Mouse (Mus musculus): ENCODE data around the gene Pdcl2. TPM values are rescaled to one million over a fixed set of nuclear protein-coding genes. Genes with fewer than 3 reads are reported as not detected.

The Pdcl2 gene
- not detected in 2 replicates for polyA plus RNA-seq (2012; rRNA removed)

DNA sequence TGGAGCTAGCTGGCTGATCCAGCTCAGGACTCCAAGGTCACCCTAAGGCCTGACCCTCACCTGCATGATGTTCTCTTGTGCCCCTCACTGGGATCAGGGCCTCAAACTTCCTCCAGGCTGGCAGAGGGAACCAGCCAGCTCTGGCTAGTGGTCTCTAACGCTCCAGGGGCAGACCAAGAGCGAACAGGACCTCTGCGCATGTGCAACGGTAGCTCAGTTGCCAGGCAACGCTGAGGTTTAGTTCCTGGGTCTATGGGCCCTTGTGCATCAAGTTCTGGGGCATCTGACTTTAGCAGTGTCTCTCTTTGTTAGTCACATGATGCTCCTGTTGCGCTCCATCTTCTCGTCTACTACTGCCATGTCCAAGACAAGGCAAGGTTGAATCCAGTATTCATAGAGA lies at the start of gene Pdcl2:
Gene Pdcl2 (minus strand): TSS at position 204 of the 400 bp plus-strand sequence.
- no peak for DNase-seq (ENCODE audit: extremely low spot score in 1 of 2, low spot score in 1 of 2)

DNA sequence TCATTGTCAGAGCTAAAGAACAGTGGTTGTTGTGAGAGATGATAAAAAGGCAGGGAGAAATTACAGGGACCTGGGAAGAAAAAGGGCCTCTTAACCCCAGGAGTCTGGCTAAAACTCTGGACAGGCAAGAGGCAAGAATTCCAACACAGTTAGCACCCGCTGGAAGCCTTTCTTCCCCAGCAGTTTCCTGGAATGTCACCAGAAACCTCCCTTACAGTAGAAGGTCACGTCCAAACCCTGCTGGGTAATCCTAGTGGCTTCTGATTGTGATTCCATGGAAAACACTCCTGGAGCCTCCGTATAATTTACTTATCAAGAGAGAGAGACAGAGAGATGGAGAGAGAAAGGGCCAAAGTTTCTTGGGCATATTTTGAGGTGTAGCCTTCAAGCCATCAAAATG lies 48.3 kb upstream of the Pdcl2 start:
- no peak for DNase-seq (ENCODE audit: extremely low spot score in 1 of 2, low spot score in 1 of 2)

DNA sequence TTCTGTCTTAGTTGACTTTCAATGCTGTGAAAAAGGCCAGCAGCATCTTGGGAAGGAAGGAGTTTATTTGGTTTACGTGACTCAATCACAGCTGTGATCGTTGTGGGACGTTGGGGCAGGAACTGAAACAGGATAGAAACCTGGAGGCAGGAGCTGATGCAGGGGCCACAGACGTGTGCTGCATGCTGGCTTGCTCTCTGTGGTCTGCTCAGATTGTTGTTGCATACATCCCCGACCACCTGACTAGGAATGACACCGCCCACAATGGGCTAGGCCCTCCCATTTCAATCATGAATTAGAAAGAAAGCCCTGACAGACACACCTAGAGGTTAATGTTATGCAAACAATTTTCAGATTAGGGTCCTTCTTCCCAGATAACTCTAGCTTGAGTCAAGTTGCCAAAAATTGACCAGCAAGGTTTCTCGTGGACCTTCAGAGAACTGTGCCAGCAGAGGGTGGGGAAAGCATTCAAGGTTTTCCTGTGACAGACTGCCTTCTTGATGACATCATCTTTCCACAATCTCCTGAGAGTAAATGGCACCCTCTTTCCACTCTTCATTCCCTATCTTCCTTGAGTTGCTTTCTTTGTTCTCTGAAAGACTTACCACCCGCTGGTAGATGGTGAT lies 38.4 kb upstream of the Pdcl2 start:
- no peak for DNase-seq (ENCODE audit: extremely low spot score in 1 of 2, low spot score in 1 of 2)

DNA sequence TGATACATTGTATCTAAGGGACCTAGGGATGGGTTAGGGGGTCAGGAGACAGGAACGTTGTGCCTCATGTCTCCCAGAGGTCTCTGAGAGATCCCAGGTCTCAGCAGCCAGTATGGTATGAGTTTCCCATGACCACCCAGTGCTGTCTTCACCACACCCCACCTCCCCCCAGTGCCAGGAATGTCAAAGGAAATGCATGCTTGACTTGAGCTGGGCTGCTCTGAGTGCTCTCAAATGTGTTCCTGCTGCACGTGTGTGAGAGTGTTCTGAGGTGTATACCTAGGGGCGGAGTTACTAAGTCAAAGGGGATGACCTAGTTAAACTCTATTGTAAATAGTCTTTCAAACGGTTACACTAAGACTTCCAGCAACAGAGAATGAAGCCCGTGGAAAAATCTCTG lies 34.5 kb upstream of the Pdcl2 start:
- DNase-seq (ENCODE audit: extremely low spot score in 1 of 2, low spot score in 1 of 2), result no peak

DNA sequence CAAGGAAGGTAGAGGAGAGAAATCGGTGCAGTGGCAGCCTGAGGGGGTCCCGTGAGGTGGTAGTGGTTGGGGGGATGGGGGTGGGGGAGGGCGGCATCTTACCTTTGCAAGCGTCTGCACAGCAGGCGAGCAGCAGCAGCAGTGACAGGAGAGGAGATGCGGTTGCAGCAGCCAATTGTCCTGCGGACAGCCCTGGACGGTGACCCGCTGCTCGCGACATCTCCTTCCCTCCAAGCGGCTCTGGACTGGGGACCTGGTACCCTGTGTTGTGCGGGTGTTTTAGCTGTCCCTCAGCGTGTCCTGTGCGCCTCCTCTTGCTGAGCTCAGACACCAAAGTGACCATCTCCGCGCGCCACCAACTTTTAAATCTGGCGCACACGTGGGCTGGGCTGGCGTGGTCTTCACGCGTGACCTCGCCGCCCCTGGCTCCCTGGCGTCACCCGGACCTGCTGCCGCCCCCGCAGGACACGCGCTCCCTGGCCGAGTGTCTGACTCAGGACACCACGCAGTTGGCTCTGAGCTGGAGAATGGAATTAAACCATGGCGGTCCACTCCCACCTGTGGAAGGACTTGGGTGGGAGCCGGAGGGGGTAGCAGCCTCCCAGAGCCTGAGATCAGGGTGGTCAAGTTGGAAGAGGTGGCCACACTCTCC lies 32.6 kb upstream of the Pdcl2 start, which contains the start of gene Nmu:
Gene Nmu (minus strand): TSS at position 336 of the 652 bp plus-strand sequence.
- DNase-seq (ENCODE audit: extremely low spot score in 1 of 2, low spot score in 1 of 2), result no peak

DNA sequence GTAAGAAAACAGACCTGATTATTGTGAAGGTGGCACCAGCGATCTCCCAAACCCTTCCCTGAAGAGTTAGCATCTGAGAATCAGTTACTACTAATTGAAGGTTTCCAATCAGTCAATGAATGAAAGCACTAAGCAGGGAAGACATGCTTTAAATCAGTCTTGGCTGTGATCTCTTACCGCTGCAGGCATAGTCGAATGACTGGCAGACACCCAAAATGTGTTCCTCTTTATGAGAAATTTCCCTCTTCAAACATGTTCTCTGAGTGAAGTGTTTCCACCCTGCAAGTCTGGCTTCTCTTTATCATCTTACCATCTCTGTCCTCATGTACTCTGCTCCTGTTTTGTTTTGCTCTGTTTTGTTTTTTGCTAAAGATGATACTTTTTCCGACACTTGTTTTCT lies 29.8 kb upstream of the Pdcl2 start:
- peak in 1 of 2 experiments; percentile 23 for DNase-seq (ENCODE audit: extremely low spot score in 1 of 2, low spot score in 1 of 2)

DNA sequence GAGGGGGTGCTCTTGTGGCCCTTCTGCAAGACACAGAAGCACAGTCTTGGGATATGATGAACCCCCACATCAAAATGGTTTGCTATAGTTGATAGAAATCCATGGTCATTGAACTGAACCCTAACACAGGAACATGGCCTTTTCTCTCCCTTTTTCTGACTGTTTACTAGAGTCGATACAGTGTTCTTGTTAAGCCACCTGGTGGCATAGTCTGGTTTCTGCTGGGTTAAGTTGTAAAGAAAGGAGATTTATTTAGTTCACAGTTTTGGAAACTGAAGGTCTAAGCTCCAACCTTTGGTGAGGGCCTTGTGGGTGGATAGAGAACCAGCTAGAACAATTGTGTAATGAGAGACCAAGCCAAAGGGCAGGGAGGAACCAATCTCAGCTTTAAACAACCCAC lies 29.1 kb upstream of the Pdcl2 start:
- no peak for DNase-seq (ENCODE audit: extremely low spot score in 1 of 2, low spot score in 1 of 2)

DNA sequence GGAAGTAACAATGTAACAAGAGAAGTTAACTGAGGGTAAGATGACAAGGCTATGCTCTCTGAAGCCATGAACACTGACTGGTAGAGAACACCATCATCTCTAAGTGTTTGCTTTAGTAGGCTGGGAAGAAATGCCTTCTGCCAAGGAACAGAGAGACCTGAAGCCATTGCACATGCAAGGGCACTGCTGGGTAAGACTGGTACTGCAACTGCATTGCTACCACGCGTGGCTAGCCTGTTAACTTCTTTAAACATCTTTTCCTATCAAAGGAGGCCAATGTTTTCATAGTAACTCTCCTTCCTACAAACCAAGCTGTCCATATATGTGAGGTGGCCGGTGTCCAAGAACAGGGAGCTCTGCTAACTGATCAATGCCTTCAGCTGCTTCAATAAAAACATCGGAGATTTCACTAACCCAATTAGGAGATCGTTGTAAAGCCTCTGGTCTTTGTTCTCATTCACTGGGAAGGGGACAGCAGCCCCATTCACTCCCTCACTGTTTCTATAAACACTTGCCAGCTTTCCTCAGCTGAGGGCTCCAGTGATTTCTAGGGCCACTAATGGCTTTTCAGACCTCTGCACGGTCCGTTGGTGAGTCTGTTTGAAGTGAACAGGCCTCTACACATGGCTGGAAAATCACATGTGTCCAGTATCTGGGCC lies 21.1 kb upstream of the Pdcl2 start:
- DNase-seq (ENCODE audit: extremely low spot score in 1 of 2, low spot score in 1 of 2), result no peak

DNA sequence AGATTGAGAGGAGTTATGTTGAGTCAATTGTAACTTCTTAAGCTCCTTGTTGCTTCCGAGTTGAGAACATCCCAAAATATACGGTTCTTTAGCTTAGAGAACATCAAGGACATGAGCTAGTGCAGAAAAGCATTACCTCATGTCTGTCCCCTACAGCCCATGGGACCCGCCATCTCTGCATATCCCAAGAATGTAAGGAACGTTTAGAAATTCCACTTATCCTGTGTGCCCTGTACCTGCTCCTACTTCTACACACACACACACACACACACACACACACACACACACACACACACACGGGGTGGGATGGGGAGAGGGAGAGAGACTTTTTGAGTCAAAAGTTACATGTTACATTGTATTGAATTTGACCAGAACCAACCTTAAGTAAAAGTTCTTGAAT lies 20.6 kb upstream of the Pdcl2 start:
- DNase-seq (ENCODE audit: extremely low spot score in 1 of 2, low spot score in 1 of 2), result no peak

DNA sequence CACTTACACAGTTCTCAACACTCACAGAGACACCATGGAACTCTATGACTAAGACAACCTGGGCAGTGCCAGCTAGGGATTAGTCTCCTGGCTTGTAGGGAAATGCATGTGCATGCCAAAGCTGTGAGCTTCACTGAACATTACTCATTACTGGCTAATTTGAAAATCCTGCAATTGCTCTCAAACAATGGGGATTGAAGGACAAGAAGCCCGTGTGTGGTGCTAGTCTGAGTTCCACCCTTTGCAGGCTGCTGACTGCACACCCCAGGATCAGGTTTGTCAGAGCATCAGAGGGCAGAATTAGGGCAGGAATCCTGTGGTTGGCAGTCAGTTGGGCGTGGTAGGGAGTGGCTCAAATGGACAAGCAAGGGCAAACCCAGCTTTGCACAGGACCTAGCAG lies 15.2 kb upstream of the Pdcl2 start:
- peak; percentile 15 to 28 for DNase-seq (ENCODE audit: extremely low spot score in 1 of 2, low spot score in 1 of 2)

DNA sequence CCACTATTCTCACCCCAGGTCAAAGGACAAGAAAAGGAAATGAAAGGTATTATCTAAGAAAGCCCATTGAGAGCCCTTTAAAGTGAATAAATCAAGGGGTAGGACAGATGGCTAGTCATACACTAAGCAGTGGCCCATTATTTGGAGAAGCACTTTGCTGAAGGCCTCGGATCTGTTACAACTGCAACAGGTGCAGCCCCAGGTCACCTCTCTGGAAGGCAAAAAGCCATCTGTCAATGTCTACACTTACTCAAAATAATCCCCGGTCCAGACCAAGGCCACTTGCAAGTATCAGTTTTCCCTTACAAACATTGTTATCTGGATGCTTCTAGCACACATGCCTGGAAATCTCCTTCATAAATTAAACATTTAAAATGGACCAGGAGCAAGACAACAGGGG lies 10.0 kb upstream of the Pdcl2 start:
- DNase-seq (ENCODE audit: extremely low spot score in 1 of 2, low spot score in 1 of 2), result no peak

DNA sequence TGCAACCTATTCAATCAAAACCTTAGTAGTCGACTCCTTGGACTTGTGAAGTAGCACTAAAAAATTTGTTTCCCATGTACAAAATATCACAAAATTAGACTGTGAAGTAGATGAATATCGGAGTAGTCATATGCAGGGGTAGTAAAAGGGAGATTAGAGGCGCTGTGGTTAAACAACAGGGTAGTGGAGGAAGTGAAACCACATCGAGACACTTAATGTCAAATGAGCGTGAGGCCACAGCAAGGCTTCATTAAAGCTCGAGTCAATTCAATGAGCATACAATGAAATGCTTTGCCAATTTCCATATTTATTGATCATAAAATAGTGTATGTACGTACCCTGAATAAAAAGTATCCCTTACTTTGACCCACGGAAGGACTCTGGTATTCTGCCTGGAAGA lies 6.1 kb upstream of the Pdcl2 start:
- no peak for DNase-seq (ENCODE audit: extremely low spot score in 1 of 2, low spot score in 1 of 2)

DNA sequence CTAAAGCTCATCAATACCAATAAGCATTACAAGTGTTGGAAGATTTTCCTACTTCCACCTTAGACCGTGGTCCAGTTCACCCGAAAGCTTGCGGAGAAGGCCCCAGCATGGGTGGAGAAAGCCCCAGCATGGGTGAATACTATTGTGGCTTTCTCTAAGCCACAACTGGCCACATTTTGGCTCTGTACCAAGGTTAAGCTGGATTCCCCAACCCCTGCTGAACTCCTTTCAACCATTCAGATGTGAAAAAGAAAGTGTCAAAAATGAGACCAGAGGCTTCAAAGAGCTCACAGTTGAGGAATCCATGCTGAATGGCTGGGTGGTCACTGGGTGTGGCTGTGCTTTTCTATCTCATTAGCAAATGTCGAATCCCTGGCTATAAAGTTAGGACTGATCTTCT lies 2.9 kb upstream of the Pdcl2 start:
- DNase-seq (ENCODE audit: extremely low spot score in 1 of 2, low spot score in 1 of 2), result no peak

DNA sequence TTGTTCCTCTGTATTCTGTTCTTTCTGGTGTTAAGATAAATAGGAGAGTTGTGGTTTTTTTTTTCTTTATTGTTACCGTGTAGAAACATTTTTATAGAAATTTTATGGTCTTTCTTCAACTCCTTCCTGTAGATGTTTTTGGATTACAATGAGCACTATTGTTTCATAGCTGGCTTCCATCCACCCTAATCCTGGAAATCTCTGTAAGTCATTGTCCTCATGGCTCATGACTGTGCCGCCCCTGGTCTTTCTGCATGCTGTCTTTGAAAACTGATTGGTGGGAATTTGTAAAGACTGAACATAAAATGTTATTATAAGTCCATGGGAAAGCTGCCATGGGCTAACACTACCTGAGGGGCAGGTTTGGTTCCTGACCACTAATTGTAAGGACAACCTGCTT lies 3.7 kb downstream of the Pdcl2 start:
- DNase-seq (ENCODE audit: extremely low spot score in 1 of 2, low spot score in 1 of 2), result no peak

DNA sequence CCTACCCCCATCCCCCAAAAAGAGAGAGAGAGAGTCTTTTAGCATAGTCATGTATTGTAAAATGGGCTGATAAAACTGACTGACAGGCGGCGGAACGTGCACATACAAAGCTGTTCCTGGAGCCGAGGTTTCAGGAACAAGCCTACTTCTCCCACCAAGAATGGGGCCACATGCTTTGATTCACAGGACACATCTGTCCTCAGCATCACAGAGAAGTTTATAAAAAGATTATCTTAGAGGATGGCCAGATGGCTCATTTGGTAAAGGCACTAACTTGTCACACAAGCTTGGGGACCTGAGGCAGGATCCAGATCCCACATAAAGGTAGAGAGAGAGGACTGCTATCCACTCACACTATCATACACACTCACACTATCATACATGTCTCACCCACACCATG lies 5.8 kb downstream of the Pdcl2 start:
- DNase-seq (ENCODE audit: extremely low spot score in 1 of 2, low spot score in 1 of 2), result peak in 1 of 2 experiments; percentile 15

DNA sequence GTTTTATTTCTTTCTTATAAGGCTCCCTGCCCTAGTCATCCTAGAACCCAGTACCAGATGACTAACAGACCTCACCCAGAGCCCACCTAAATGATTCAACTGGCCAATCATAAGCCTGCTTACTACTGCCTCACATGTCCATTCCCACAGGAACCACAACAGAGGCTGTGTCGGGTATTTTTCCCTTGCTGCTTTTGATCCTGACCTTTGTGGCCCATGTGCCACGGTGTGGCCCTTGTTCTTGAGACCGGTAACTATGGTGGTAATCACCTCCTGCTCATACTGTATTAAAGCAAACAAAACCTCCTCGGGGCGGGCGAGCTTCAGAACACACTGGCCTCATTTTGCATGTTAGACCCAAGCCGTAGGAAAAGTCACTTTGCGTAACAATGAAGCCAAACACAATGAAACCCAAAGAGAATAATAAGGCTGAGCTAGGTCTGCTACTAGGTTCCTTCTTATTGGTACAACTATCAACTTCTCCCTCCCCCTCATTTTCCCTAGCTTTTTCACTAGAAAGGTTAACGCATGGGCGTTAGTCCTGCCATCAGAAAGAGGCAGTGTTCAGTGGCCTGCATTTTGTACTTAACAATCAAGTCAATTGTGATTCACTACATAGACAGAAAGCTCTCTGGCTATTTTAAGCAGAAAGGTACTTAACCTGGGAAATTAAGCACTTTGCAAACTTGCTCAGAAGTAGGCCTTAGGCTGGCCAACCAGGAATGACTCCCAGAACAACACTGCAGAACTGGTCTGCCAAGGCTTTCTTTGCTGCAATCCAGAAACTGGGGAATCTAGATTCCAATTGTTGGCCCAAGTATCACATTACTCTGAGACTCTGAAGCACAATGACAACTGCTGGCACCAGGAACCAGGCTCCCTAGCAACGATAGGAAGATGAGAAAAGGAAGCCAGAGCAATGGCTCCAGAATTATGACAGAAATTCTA lies 9.4 kb downstream of the Pdcl2 start:
- DNase-seq (ENCODE audit: extremely low spot score in 1 of 2, low spot score in 1 of 2), result peak in 1 of 2 experiments; percentile 15

DNA sequence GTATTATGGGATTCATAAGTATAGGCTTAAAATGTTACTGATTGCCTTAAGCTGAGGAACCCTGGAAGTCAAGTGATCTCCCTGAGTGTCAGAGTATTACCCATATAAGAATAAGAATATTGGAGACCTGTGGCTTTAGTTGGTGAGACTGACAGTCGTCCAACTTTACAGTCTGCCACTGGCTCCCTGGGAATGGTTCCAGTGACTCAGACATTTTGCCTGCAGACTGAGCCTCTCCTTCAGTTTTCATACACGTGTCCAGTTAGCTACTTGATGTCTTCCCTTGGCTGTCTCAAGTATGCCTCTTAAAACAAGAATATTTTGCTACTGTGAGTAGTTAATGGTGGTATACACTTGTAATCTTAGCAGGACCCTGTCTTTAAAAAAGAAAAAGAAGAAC lies 22.8 kb downstream of the Pdcl2 start:
- no peak for DNase-seq (ENCODE audit: extremely low spot score in 1 of 2, low spot score in 1 of 2)

DNA sequence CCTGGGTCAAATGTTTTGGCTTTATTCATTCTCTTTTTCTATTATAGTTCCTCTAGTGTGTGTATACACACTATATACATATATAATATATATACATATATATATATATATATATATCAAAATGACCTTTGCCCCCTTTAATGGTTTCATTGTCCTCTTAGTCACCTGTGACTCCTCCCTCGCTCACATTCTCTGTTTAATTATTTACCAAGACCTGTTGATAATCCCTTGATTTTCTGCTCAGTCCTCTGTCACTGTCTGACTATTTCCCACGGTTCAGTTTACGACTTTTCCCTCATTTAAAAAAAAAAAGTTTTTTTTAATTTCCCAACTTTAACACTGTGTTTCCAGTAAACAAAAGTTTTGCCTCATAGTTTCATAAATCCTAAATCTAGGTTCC lies 24.7 kb downstream of the Pdcl2 start:
- DNase-seq (ENCODE audit: extremely low spot score in 1 of 2, low spot score in 1 of 2), result no peak

DNA sequence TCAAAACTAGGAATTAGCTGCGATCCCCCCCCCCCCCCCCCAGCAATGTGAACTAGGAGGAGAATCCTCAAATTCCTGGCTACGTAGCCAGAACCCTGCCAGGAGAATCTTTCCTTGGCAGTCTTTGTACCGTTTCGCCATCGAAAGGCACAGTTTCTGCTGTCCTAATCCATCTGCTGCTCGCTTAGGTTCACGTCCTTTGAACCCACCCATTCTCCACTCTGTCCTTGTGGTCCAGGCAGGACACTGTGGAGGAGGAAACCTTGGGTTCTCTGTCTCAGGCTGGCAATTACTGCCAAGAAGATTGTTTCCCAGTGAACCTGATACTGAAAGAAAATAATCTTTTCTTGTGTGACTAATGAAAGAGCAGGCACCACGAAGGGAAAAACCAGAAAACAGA lies 25.3 kb downstream of the Pdcl2 start:
- no peak for DNase-seq (ENCODE audit: extremely low spot score in 1 of 2, low spot score in 1 of 2)

DNA sequence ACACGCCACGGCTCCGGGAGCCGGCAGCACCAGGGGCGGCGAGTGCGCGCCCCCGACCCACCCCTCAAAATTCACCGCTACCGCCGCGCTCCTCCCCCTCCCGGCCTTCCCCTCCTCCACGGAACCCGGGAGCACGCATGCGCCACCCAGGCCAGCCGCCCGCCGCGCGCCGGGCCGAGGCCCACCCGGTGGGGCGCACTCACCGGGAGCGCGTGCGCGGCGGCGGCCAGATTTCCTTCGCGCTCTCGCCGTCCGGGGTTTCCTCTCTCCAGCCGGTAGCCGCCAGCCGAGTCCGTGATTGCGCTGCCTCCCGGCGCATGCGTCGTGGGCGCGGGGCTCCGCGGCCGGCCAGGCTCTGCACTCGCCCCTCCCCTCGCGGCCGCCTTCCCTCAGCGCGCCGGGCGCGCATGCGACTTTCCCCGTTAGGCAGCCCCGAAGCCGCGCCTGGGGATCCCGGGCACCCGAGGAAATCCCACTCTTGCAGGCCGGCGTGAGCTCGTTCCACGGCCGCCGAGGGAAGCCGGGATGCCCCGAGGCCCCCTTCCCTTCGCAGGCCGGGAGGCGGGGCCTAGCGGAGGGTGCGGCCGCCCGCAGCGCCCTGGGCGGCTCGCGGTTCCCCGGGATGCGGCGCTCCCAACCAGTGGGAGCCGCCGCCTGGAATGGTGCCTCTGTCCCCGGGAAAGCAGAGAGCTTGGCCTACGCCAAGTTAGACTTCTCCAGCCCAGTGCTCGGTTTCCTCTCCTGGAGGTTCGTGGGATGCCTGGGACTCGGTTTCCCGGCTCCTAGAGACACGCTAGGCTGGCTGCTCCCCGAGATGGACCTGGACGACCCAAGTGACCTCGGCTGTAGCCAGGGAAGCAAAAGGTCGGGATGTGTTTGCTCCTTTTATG lies 26.3 kb downstream of the Pdcl2 start, which contains the start of gene Clock:
Gene Clock (minus strand): TSS at position 341 of the 890 bp plus-strand sequence.
- peak; percentile 77 to 89 for DNase-seq (ENCODE audit: extremely low spot score in 1 of 2, low spot score in 1 of 2)
